Mouse (Mus musculus) kidney, adult 9 months (tissue): ENCODE measurements around the gene C130073F10Rik.
"Not testable (repeated sequence)": the region's sequence is repeated elsewhere in the genome, so short reads cannot be mapped to it uniquely, and the experiment has no call there.

Experiments used
- DNase-seq: peaks from one replicate; pipeline ENCODE4 v3.0.0; 2022

The C130073F10Rik gene

GRCm38 (mm10) chr4:101893656-101894420, at the start of gene C130073F10Rik:
Gene C130073F10Rik (minus strand): TSS chr4:101893789.
- no peak for DNase-seq

DNA sequence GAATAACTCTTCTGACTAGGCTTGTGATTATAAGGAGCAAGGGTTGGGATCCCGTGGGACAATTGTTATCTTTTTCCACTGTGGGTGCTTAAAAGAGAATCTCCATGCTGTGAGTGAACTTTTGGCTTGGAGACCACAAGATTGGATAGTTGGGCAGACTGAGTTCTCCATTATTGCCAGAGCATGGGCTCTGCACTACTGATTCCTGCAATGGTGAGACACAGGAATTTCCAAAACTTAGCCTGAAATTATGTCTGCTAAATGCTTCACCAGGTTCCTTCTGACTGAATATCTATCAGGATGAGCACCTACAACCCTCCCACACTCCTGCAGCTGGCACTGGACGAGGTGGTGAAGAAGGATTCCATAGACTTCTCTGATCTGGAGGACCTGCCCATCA, 46.5 kb upstream of the C130073F10Rik start, which contains the start of gene Gm12794:
Gm12794 (plus strand) TSS at position 301 of the 400 bp plus-strand sequence.
- not testable (repeated sequence) for DNase-seq

DNA sequence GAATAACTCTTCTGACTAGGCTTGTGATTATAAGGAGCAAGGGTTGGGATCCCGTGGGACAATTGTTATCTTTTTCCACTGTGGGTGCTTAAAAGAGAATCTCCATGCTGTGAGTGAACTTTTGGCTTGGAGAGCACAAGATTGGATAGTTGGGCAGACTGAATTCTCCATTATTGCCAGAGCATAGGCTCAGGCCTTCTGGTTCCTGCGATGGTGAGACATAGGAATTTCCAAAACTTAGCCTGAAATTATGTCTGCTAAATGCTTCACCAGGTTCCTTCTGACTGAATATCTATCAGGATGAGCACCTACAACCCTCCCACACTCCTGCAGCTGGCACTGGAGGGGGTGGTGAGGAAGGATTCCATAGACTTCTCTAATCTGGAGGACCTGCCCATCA, 15.2 kb upstream of the C130073F10Rik start, which contains the start of gene Gm12800:
Gm12800 (plus strand) TSS at position 301 of the 400 bp plus-strand sequence.
- not testable (repeated sequence) for DNase-seq

DNA sequence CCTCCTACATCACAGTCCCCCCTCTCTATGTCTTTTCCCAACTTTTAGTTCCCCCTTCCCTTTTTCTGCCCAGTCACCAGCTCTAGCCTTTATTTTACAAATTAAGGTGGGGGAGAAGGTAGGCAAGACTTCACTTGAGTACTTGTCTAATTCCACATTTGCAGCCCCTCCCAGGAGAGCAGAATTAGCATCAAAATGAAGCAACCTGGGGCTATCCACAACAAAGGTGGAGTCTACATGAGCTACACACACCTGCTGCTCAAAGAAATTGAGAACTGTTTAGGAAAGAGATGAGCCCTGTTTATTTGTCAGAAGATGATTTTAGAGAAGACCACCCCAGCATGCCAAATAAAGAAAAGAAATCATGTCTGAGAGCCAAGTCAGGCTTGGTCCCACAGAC, 4.2 kb downstream of the C130073F10Rik start:
- no peak for DNase-seq

- DNase-seq: no peak
Observed at GRCm38 (mm10) chr4:101883641-101884040, 9.9 kb downstream of the C130073F10Rik start.

DNA sequence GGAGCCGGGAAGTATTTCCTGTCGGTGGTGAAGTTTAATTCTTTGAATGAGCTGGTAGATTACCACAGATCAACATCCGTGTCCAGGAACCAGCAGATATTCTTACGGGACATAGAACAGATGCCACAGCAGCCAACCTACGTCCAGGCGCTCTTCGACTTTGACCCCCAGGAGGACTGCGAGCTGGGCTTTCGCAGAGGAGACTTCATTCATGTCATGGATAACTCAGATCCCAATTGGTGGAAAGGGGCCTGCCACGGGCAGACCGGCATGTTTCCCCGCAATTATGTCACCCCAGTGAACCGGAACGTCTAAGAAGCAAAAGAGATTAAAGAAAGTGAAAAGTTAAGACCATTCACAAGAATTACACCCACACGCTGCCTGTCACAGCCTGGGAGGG, 17.9 kb downstream of the C130073F10Rik start:
- DNase-seq: peak; percentile 6

GRCm38 (mm10) chr4:101872031-101872430, 21.6 kb downstream of the C130073F10Rik start:
- DNase-seq: not testable (repeated sequence)

GRCm38 (mm10) chr4:101862289-101862688, 31.3 kb downstream of the C130073F10Rik start:
- no peak for DNase-seq

DNA sequence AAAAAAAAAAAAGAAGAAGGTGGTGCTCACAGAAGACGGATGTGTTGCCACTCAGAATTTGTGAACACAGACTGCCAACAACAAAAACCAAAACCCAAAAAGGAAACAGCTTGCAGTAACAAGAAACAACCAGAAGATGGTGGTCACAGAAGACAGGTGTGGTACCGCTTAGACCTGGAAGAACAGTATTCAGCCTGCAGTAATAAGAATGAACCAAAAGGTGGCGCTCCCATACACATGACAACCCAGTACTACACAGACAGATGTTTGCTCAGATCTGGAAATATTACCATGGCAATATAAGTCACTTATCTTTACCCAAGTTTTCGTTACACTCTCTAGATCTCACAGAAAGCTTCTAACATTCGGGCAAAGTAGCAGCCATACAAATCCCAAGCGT, 32.7 kb downstream of the C130073F10Rik start:
- DNase-seq: peak; percentile 73

- DNase-seq: no peak
Observed at GRCm38 (mm10) chr4:101850908-101851307, 42.7 kb downstream of the C130073F10Rik start.

- not testable (repeated sequence) for DNase-seq
Observed at GRCm38 (mm10) chr4:101843923-101844322, 49.7 kb downstream of the C130073F10Rik start, which contains the start of gene B020004J07Rik. Gene B020004J07Rik (minus strand): TSS chr4:101844023.
